Mouse (Mus musculus): ENCODE measurements at regions not wholly inside any gene's neighbourhood (a gene's known extent, or its start where the extent isn't known, plus 50 kb on each side); places are given as distances from the start of the nearest gene placed in this dataset.

DNA sequence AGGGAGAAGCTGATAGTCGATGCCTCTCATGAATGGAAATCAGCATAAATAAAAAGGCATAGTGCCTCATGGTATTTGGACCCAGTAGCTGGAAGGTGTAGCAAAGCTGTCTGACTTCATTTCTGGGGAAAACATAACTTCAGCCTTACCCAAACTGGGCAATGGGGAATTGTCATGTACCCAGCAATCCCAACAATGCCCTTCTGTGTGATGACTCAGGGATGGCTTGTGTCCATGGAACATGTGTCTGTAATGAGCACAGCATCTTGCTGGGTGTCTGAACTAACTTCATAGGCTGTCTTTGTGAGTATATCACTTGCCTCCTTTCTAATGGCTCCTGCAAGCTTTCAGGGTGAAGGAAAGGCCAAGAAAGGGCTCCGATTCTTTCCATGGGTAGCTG, 140.3 kb downstream of the Bod1 start:
- DNase-seq (ENCODE audit: low spot score) = no peak

DNA sequence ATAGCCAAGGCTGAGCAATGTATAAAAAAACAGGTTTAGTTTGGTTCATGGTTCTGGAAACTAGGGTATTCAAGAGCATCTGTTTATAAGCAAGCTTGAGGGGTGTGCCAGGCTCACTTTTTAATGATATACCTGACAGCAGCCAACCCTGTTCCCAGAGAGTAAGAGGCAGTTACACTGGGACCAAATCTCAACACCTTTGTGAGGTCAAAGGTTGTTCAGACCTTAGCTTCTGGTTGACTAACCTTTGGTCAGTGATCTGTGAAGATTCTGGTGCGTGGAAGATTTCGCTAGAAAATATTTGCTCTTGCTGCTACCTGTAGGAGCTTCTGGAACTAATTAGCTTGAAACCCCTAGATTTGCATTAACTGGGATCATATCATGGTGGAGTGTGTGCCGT, 140.8 kb downstream of the Bod1 start:
- DNase-seq (ENCODE audit: low spot score) = no peak

DNA sequence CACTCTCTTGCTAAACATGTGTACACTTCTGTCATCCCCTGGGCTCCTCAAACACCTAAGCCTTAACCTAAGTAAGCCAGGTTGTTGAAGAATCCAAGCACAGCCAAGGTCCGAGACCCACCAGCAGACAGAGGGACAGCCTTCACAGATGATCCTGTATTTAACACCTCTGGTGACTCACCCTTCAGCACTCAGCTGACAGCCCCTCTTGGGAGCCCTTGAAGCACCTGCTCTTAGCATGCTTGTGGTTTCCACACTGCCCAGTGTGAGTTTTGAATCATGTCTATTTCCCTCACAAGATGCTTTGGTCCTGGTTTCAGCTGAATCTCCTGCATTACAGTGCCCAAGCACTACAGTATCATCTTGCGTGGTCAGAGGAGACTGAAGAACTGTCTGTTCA, 142.0 kb downstream of the Bod1 start:
- DNase-seq (ENCODE audit: low spot score) = no peak

GRCm38 (mm10) chr11:31524708-31525107, 147.0 kb downstream of the Bod1 start:
- DNase-seq (ENCODE audit: low spot score) = no peak

- no peak for DNase-seq (ENCODE audit: low spot score)
Observed at GRCm38 (mm10) chr11:31524065-31524618, 147.5 kb downstream of the Bod1 start.

GRCm38 (mm10) chr11:31522127-31522526, 149.6 kb downstream of the Bod1 start:
- no peak for DNase-seq (ENCODE audit: low spot score)

- DNase-seq (ENCODE audit: low spot score) = no peak
Observed at GRCm38 (mm10) chr11:31520909-31521308, 150.8 kb downstream of the Bod1 start.

GRCm38 (mm10) chr11:31503239-31503916, 133.5 kb upstream of the Stc2 start:
- no peak for DNase-seq (ENCODE audit: low spot score)

DNA sequence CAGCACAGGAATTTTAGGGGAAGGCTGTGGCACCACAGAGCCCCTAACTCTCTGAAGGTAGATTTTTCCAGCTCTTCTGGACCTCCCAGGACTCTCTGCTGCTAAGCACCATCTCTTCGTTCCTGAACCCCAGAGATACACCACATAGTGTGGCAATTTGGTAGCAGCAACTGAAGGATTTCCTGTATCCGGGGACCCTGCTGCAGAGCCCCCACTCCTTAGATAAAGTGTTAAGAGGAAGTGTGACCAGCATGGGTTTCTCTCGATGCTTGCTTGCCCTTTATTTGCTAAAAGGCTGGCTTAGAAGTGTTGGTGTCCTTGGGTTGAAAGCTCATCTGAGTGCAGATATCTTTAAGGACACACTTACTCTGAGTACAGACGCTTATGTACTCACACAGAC, 115.6 kb upstream of the Stc2 start:
- DNase-seq (ENCODE audit: low spot score) = no peak

DNA sequence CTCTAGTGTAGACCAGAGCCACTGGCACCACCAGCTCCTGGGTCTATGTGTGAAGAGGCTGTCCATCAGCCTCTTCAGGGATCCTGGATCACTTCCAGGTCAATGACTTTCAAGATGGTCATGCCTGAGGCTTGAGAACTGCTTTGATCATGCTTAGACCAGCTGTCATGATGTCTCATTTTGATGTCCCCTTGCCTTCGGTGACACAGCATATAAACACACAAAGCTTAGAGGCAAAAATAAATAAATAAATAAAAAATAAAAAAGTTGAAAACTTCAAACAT, 111.1 kb upstream of the Stc2 start:
- DNase-seq (ENCODE audit: low spot score) = no peak

DNA sequence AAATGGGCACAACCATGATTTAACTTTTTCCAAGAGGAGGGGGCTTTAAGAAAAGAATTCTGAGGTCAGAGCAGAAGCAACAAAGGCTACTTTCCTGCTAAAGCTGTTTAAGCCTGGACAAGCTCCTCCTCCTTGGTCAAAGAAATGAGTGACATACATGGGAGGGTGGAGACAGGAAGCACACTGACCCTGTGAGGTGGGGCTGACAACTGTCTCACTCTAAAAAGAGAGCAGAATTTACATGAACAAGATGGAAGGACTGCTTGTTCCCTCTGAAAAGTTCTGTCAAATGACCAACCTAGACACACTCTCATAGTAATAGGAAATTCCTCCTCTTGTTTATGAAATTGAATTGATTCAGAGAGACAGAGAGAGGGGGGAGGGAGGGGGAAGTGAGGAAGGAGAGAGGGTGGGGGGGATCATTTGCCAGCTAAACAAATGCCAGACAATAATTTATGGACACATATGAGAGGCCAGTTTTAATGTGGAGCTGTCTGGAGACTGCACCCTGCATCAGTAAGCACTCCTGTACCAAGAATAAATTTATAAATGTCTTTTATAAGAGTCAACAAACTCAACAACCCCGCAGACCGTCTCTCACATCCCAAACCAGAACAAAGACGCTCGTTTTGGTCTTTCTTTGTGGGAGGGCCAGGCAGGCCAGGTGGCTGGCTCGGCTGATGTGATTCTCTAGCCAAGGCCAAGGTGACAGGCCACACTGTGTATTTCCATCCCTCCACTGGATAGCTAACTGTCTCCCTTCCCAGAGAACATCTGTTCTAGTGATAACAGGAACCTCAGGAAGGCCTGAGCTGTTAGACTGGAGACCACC, 110.6 kb upstream of the Stc2 start:
- no peak for DNase-seq (ENCODE audit: low spot score)

DNA sequence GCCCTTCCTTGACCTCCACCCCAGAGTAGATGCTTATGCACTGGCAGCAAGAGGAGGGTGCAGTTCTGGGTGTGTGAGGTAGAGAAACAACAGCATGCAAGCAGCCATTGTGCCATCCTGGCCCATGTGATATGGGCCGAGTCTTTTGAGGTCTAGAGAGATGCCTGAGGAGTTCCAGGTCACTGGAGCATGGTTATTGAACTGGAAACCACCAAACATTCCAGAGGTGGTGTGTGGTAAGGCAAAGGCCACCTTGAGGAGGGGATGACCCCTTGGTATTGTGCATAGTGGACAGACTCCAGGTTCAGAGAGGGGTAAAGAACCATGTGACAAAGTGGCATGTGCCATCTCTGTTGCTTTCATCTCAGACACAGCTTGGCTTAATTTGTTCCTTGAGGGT, 107.9 kb upstream of the Stc2 start:
- no peak for DNase-seq (ENCODE audit: low spot score)

GRCm38 (mm10) chr11:31477104-31477503, 107.2 kb upstream of the Stc2 start:
- no peak for DNase-seq (ENCODE audit: low spot score)

GRCm38 (mm10) chr11:31473017-31473416, 103.1 kb upstream of the Stc2 start:
- no peak for DNase-seq (ENCODE audit: low spot score)

- DNase-seq (ENCODE audit: low spot score) = no peak
Observed at GRCm38 (mm10) chr11:31470681-31471414, 101.0 kb upstream of the Stc2 start.

GRCm38 (mm10) chr11:31464844-31465243, 95.0 kb upstream of the Stc2 start:
- no peak for DNase-seq (ENCODE audit: low spot score)

- DNase-seq (ENCODE audit: low spot score) = no peak
Observed at GRCm38 (mm10) chr11:31462440-31462839, 92.6 kb upstream of the Stc2 start.

GRCm38 (mm10) chr11:31461824-31462223, 92.0 kb upstream of the Stc2 start:
- DNase-seq (ENCODE audit: low spot score) = no peak

DNA sequence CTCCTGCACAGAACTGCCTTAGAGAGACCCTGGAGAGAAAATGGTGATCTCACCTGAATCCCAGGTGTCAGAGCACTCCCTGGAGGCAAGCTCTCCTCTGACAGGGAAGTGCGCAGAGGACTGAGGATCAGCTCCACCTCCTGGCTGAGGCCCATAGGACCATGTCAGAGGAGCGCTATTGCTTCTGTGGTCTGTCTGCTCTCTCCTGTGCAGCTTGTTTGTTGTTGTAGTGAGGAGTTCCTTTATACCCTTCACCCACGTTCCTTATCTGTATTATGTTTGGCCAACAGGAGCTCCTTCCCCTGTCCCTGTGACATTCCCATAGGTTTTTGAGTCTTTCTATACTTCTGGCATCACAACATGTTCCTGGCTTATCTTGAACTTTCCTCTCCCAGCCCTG, 91.5 kb upstream of the Stc2 start:
- DNase-seq (ENCODE audit: low spot score) = no peak

- DNase-seq (ENCODE audit: low spot score) = no peak
Observed at GRCm38 (mm10) chr11:31427374-31427773, 57.5 kb upstream of the Stc2 start.
